Mouse (Mus musculus) liver, embryonic 14.5 days (tissue): ENCODE measurements around the gene Arl6ip6. TPM values are rescaled to one million over a fixed set of nuclear protein-coding genes. Genes with fewer than 3 reads are reported as not detected.
A peak's percentile ranks its signal among the peaks of the same experiment; 100 is the strongest.

Experiments used
- ATAC-seq: fragments of 200-750 bp; cut with Nextera tagmentation; 2 replicates; pipeline ENCODE4 v1.8.0; 2017; ENCODE audit warnings: moderate number of reproducible peaks, mild to moderate bottlenecking, moderate library complexity; ENCODE audit not compliant: insufficient read depth
- DNase-seq, 3 experiments: peaks; one replicate each; pipeline ENCODE4 v3.0.0-alpha.2; 2012 to 2013; ENCODE audit warnings: low read depth in 3 of 3, low spot score in 3 of 3
- H3K27ac ChIP-seq: fragments of 300-500 bp; sonication (generic); 2 replicates; pipeline ENCODE4 v1.5.1; 2014; ENCODE audit warnings: moderate library complexity, mild to moderate bottlenecking, control low read depth, inconsistent platforms
- H3K27me3 ChIP-seq: fragments of 300-500 bp; sonication (generic); 2 replicates; pipeline ENCODE4 v1.6.1; 2014; ENCODE audit warnings: mild to moderate bottlenecking, low read length, moderate library complexity; ENCODE audit not compliant: control insufficient read depth, insufficient read depth
- H3K36me3 ChIP-seq: fragments of 300-500 bp; sonication (generic); replicated peaks from 2 replicates; pipeline ENCODE4 v1.6.1; 2014; ENCODE audit warnings: low read depth; ENCODE audit not compliant: control insufficient read depth, insufficient read depth
- H3K4me1 ChIP-seq, 2 experiments: fragments of 200-500 bp in 1 of 2; fragments of 300-500 bp in 1 of 2; sonication (generic) in 1 of 2; replicated peaks; 2 replicates each; pipeline ENCODE4 v1.6.1; 2012 to 2014; ENCODE audit warnings: antibody characterized with exemption in 1 of 2, inconsistent platforms in 1 of 2, low read length in 1 of 2; ENCODE audit not compliant: control insufficient read depth in 2 of 2, insufficient read depth in 2 of 2
- H3K4me2 ChIP-seq: fragments of 300-500 bp; sonication (generic); 2 replicates; pipeline ENCODE4 v1.6.1; 2014; ENCODE audit warnings: low read depth, mild to moderate bottlenecking, control low read depth, moderate library complexity
- H3K4me3 ChIP-seq, 2 experiments: fragments of 200-500 bp in 1 of 2; fragments of 300-500 bp in 1 of 2; sonication (generic) in 1 of 2; 2 replicates each; pipeline ENCODE4 v1.5.1; 2012 to 2014; ENCODE audit warnings: low read depth in 2 of 2, low read length in 2 of 2, mild to moderate bottlenecking in 2 of 2, control low read depth in 1 of 2, inconsistent platforms in 1 of 2, moderate library complexity in 1 of 2; ENCODE audit not compliant: insufficient read depth in 1 of 2
- H3K9ac ChIP-seq: fragments of 300-500 bp; sonication (generic); replicated peaks from 2 replicates; pipeline ENCODE4 v1.6.1; 2014; ENCODE audit warnings: mild to moderate bottlenecking, control low read depth, moderate library complexity
- H3K9me3 ChIP-seq: fragments of 300-500 bp; sonication (generic); 2 replicates; pipeline ENCODE4 v1.6.1; 2016; ENCODE audit warnings: low read length, mixed read lengths; ENCODE audit not compliant: control insufficient read depth
- CTCF ChIP-seq: IDR thresholded peaks from 2 replicates; pipeline ENCODE4 v1.5.1; 2016; ENCODE audit warnings: antibody characterized with exemption, low read depth, control low read depth
- EP300 ChIP-seq: IDR thresholded peaks from 2 replicates; pipeline ENCODE4 v1.6.1; 2016; ENCODE audit warnings: antibody characterized with exemption, low read depth
- WGBS: fragments of 180-500 bp; shearing (Covaris S2); extraction: QIAGEN DNeasy Blood & Tissue Kit; methylation state at CpG from one replicate; pipeline ENCODE4 v1.1.7; 2014; ENCODE audit not compliant: insufficient replicate concordance; 5-methylcytosine and 5-hydroxymethylcytosine counted together
- polyA plus RNA-seq, 2 experiments: library from polyadenylated mRNA; depleted of rRNA in 1 of 2; stranded (reverse) in 1 of 2; unstranded in 1 of 2; fragments of >200 nt; fragmentation: Nextera tagmentation in 1 of 2; extraction: Ambion mirVana in 1 of 2; gene quantifications; 2 replicates each; pipeline versions ENCODE4 v1.2.1 to v1.2.3; 2012 to 2014

Gene Arl6ip6
- polyA plus RNA-seq, 2 experiments: 19.4 to 27.5 TPM

GRCm38 (mm10) chr2:53189811-53190210, 1.7 kb upstream of the Arl6ip6 start:
- peaks cover 0 to 6% of the 10 kb centered on the region in 2 experiments; a peak in 3 of 4 replicates for H3K4me1 ChIP-seq
- H3K9ac ChIP-seq: no peak overlapping the region; the same call in 1 of the 2 replicates
- ATAC-seq (no peak), DNase-seq (peak; percentile 9 to 31 (median 30))
- no peaks in the 10 kb centered on the region for H3K9me3 ChIP-seq
- TF ChIP-seq CTCF (peak; percentile 49), EP300 (no peak)
- no peak overlapping the region for H3K27ac ChIP-seq
- peaks cover 4% of the 10 kb centered on the region for H3K36me3 ChIP-seq
- H3K4me3 ChIP-seq: peak overlapping the region; percentile 78 to 86
- peak overlapping the region; percentile 58 for H3K4me2 ChIP-seq
- WGBS: 63% methylated on average over 3 of the region's 3 CpGs
- no peaks in the 10 kb centered on the region for H3K27me3 ChIP-seq

GRCm38 (mm10) chr2:53190684-53191511, 628 bp upstream of the Arl6ip6 start, which contains the start of gene Prpf40a:
Gene Prpf40a (minus strand): TSS chr2:53191284.
- peaks cover 12% of the 10 kb centered on the region for H3K36me3 ChIP-seq
- peak within 1 kb of the TSS; percentile 81 for H3K27ac ChIP-seq
- H3K4me3 ChIP-seq: peak within 1 kb of the TSS; percentile 78 to 86
- DNase-seq (peak; percentile 97), ATAC-seq (peak; percentile 91)
- H3K27me3 ChIP-seq: no peaks in the 10 kb centered on the region
- peaks cover 0 to 6% of the 10 kb centered on the region in 2 experiments; a peak in 3 of 4 replicates for H3K4me1 ChIP-seq
- peak within 1 kb of the TSS; percentile 96 for H3K9ac ChIP-seq
- peak within 1 kb of the TSS; percentile 65 for H3K4me2 ChIP-seq
- no peaks in the 10 kb centered on the region for H3K9me3 ChIP-seq
- TF ChIP-seq CTCF (no peak), EP300 (no peak)
- under 1% methylated on average over 53 of the region's 53 CpGs for WGBS

GRCm38 (mm10) chr2:53192386-53192785, 860 bp downstream of the Arl6ip6 start:
- peak overlapping the region; percentile 65 for H3K4me2 ChIP-seq
- TF ChIP-seq EP300 (no peak), CTCF (no peak)
- peak overlapping the region; percentile 96 for H3K9ac ChIP-seq
- peak overlapping the region; percentile 78 to 86 for H3K4me3 ChIP-seq
- peaks cover 0 to 6% of the 10 kb centered on the region in 2 experiments; a peak in 3 of 4 replicates for H3K4me1 ChIP-seq
- H3K36me3 ChIP-seq: peaks cover 23% of the 10 kb centered on the region
- ATAC-seq: no peak
- DNase-seq: peak; percentile 17 to 29 (median 19)
- H3K9me3 ChIP-seq: no peaks in the 10 kb centered on the region
- H3K27me3 ChIP-seq: no peaks in the 10 kb centered on the region
- H3K27ac ChIP-seq: peak overlapping the region; percentile 8
- WGBS: under 1% methylated on average over 19 of the region's 20 CpGs

GRCm38 (mm10) chr2:53196431-53196830, 4.9 kb downstream of the Arl6ip6 start:
- ATAC-seq (no peak), DNase-seq (no peak)
- H3K4me3 ChIP-seq: no peak overlapping the region
- TF ChIP-seq CTCF (no peak), EP300 (no peak)
- H3K36me3 ChIP-seq: peaks cover 31% of the 10 kb centered on the region
- H3K4me2 ChIP-seq: no peak overlapping the region
- H3K4me1 ChIP-seq: peaks cover 0 to 2% of the 10 kb centered on the region in 2 experiments; a peak in 1 of 4 replicates
- no peak overlapping the region for H3K27ac ChIP-seq
- H3K9me3 ChIP-seq: no peaks in the 10 kb centered on the region
- no peak overlapping the region for H3K9ac ChIP-seq
- 80% methylated on average over 10 of the region's 10 CpGs for WGBS
- H3K27me3 ChIP-seq: no peaks in the 10 kb centered on the region

- H3K4me2 ChIP-seq: no peak overlapping the region
- TF ChIP-seq EP300: no peak
- no peak for TF ChIP-seq CTCF
- DNase-seq: no peak
- H3K27ac ChIP-seq: no peak overlapping the region
- no peak overlapping the region for H3K9ac ChIP-seq
- 84% methylated on average over 1 of the region's 1 CpGs for WGBS
- H3K27me3 ChIP-seq: no peaks in the 10 kb centered on the region
- ATAC-seq: no peak
- no peaks in the 10 kb centered on the region for H3K4me1 ChIP-seq
- peaks cover 32% of the 10 kb centered on the region for H3K36me3 ChIP-seq
- H3K9me3 ChIP-seq: no peaks in the 10 kb centered on the region
- H3K4me3 ChIP-seq: no peak overlapping the region
Measured at GRCm38 (mm10) chr2:53199203-53199602, 7.7 kb downstream of the Arl6ip6 start.
